Mouse (Mus musculus): ENCODE results near the gene Fmnl2.

DNA sequence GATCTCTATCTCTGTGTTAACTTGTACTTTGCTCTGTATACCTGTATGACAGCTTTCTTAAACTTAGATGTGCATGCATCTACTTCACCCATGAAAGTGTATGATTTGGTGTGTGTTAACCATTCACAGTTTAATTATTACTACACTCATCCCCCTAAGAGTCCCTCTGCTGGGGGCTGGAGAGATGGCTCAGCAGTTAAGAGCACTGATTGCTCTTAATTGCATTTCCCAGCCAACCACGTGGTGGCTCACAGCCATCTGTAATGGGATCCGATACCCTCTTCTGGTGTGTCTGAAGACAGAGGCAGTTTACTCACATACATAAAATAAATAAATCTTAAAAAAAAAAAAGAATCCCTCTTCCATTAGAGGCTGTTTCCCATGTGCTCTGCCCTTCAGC is 242.4 kb downstream of the Fmnl2 start:
- TF ChIP-seq CTCF (IDR thresholded peaks at IDR 0.05; ENCODE audit: insufficient read depth, low read depth, low read length) = no peak
- no peak for TF ChIP-seq POLR2A (IDR thresholded peaks at IDR 0.05; ENCODE audit: insufficient read depth, low read depth, low read length)
